Mouse (Mus musculus): ENCODE data around the gene Gm16451. TPM values are rescaled to one million over a fixed set of nuclear protein-coding genes. Genes with fewer than 3 reads are reported as not detected.

The Gm16451 gene
- polyA plus RNA-seq (2014; fragmentation: Illumina TruSeq; extraction: RNeasy Lipid Tissue Mini Kit (QIAGEN cat#74804); ENCODE audit: low read depth, low replicate concordance), result not detected

DNA sequence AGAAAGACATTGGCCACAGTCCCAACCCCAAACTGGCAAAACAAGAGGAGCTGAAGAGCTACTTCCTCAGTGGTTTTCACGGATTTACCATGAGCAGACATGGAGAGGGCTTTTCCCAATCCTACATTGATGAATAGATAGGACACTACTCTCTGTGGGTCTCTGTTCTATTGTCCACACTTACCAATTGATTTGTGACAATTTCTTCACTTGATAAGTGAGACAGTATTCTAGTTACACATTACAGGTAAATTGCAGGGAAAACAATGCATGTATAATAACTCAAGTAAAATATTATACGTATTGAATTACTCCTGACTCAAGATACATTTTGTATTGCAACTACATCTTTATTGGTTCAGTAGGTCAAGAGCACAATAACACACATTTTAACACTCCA, at the start of gene Gm16451:
Gene Gm16451, minus strand, starts transcription at position 101 of the 400 bp plus-strand sequence.

GRCm38 (mm10) chr7:22163935-22164334, 45.9 kb upstream of the Gm16451 start, which contains the start of gene Vmn1r142:
Vmn1r142 (minus strand) TSS chr7:22164035.

DNA sequence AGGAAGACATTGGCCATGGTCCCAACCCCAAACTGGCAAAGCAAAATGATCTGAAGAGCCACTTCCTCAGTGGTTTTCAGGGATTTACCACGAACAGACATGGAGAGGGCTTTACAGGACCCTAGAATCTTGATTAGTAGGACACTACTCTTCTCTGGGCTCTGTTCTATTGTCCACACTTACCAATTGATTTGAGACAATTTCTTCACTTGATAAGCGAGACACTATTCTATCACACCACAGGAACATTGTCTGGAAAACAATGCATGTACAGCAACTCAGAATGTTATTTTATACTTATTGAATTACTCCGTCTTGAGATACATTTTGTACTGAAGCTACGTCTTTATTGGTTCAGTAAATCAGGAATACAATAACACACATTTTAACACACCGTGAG, 16.6 kb upstream of the Gm16451 start, which contains the start of gene Gm10666:
Gene Gm10666, minus strand, starts transcription at position 101 of the 400 bp plus-strand sequence.

DNA sequence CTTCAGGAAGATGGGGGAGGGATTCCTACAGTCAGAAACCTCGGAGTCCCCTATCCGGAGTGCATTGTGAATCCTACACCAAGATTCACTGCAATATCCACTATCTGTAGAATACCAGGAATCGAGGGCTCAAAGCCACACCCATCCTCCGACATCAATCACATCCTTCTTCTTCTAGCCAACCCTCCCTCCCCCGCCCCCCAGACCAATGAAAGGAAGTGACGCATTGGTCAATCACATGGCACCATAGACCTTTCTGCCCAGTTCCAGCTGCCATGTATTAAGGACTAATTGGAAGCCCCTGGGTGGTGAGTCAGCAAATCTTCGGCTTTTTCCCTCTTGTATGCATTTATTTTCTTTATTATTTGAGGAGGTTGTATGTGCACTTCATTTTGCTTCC, 49.3 kb downstream of the Gm16451 start, which contains the start of gene Vmn1r139:
Gene Vmn1r139, plus strand, starts transcription at position 301 of the 400 bp plus-strand sequence.

Other genes starting within 250 kb of the Gm16451 start
- gene Gm5891, start 197.0 kb downstream of the Gm16451 start, polyA plus RNA-seq (2014; fragmentation: Illumina TruSeq; extraction: RNeasy Lipid Tissue Mini Kit (QIAGEN cat#74804); ENCODE audit: low read depth, low replicate concordance), result not detected
- gene Vmn1r137, start 123.7 kb downstream of the Gm16451 start, polyA plus RNA-seq (2014; fragmentation: Illumina TruSeq; extraction: RNeasy Lipid Tissue Mini Kit (QIAGEN cat#74804); ENCODE audit: low read depth, low replicate concordance), result not detected
- gene Vmn1r138, start 89.3 kb downstream of the Gm16451 start, polyA plus RNA-seq (2014; fragmentation: Illumina TruSeq; extraction: RNeasy Lipid Tissue Mini Kit (QIAGEN cat#74804); ENCODE audit: low read depth, low replicate concordance), result not detected
- gene Gm6176, start 61.9 kb downstream of the Gm16451 start, polyA plus RNA-seq (2014; fragmentation: Illumina TruSeq; extraction: RNeasy Lipid Tissue Mini Kit (QIAGEN cat#74804); ENCODE audit: low read depth, low replicate concordance), result not detected
- gene Vmn1r139, start 49.2 kb downstream of the Gm16451 start, polyA plus RNA-seq (2014; fragmentation: Illumina TruSeq; extraction: RNeasy Lipid Tissue Mini Kit (QIAGEN cat#74804); ENCODE audit: low read depth, low replicate concordance), result not detected
- gene Gm10666, start 16.5 kb upstream of the Gm16451 start, polyA plus RNA-seq (2014; fragmentation: Illumina TruSeq; extraction: RNeasy Lipid Tissue Mini Kit (QIAGEN cat#74804); ENCODE audit: low read depth, low replicate concordance), result not detected
- gene Vmn1r142, start 45.8 kb upstream of the Gm16451 start, polyA plus RNA-seq (2014; fragmentation: Illumina TruSeq; extraction: RNeasy Lipid Tissue Mini Kit (QIAGEN cat#74804); ENCODE audit: low read depth, low replicate concordance), result not detected
- gene Vmn1r143, start 71.1 kb upstream of the Gm16451 start, polyA plus RNA-seq (2014; fragmentation: Illumina TruSeq; extraction: RNeasy Lipid Tissue Mini Kit (QIAGEN cat#74804); ENCODE audit: low read depth, low replicate concordance), result not detected
- not detected for gene Gm8653, start 83.0 kb upstream of the Gm16451 start, polyA plus RNA-seq (2014; fragmentation: Illumina TruSeq; extraction: RNeasy Lipid Tissue Mini Kit (QIAGEN cat#74804); ENCODE audit: low read depth, low replicate concordance)
- gene Gm8453, start 111.2 kb upstream of the Gm16451 start, polyA plus RNA-seq (2014; fragmentation: Illumina TruSeq; extraction: RNeasy Lipid Tissue Mini Kit (QIAGEN cat#74804); ENCODE audit: low read depth, low replicate concordance), result not detected
- not detected for gene Gm4187, start 211.5 kb upstream of the Gm16451 start, polyA plus RNA-seq (2014; fragmentation: Illumina TruSeq; extraction: RNeasy Lipid Tissue Mini Kit (QIAGEN cat#74804); ENCODE audit: low read depth, low replicate concordance)

Measured in kidney, adult 10 weeks (tissue).